Mouse (Mus musculus) lung, postnatal 10 days (tissue): ENCODE data around the gene Zdhhc16.

Experiments used
- DNase-seq: peaks from one replicate; pipeline ENCODE4 v3.0.0; 2021

The Zdhhc16 gene

GRCm38 (mm10) chr19:41933179-41934086, at the start of gene Zdhhc16, which contains the start of gene Exosc1:
Zdhhc16 (plus strand) TSS chr19:41933480.
Exosc1 (minus strand) TSS chr19:41933423.
- peak; percentile 99 for DNase-seq

- no peak for DNase-seq
These were observed 49.4 kb upstream of the Zdhhc16 start for GRCm38 (mm10) chr19:41883882-41884281.

- DNase-seq = no peak
These were observed 45.1 kb upstream of the Zdhhc16 start for GRCm38 (mm10) chr19:41888191-41888590.

GRCm38 (mm10) chr19:41894959-41895358, 38.3 kb upstream of the Zdhhc16 start:
- no peak for DNase-seq

- peak; percentile 92 for DNase-seq
These were observed 37.6 kb upstream of the Zdhhc16 start, which contains the start of gene Rrp12 for GRCm38 (mm10) chr19:41895460-41896318. Rrp12 (minus strand) TSS chr19:41896173.

- DNase-seq = no peak
These were observed 37.0 kb upstream of the Zdhhc16 start for GRCm38 (mm10) chr19:41896319-41896711.

- peak; percentile 57 for DNase-seq
These were observed 34.4 kb upstream of the Zdhhc16 start for GRCm38 (mm10) chr19:41898860-41899259.

- DNase-seq = no peak
These were observed 32.7 kb upstream of the Zdhhc16 start for GRCm38 (mm10) chr19:41900495-41901090.

- DNase-seq = no peak
These were observed 31.6 kb upstream of the Zdhhc16 start for GRCm38 (mm10) chr19:41901696-41902095.

- DNase-seq = no peak
These were observed 30.3 kb upstream of the Zdhhc16 start for GRCm38 (mm10) chr19:41902848-41903593.

- no peak for DNase-seq
These were observed 28.0 kb upstream of the Zdhhc16 start for GRCm38 (mm10) chr19:41905246-41905645.

GRCm38 (mm10) chr19:41906311-41907078, 26.8 kb upstream of the Zdhhc16 start:
- DNase-seq = no peak

- DNase-seq = no peak
These were observed 26.1 kb upstream of the Zdhhc16 start for GRCm38 (mm10) chr19:41907079-41907760.

GRCm38 (mm10) chr19:41908736-41909135, 24.5 kb upstream of the Zdhhc16 start:
- no peak for DNase-seq

- DNase-seq = no peak
These were observed 22.9 kb upstream of the Zdhhc16 start for GRCm38 (mm10) chr19:41910396-41910795.

- peak; percentile 97 for DNase-seq
These were observed 21.9 kb upstream of the Zdhhc16 start, which contains the start of gene Pgam1 for GRCm38 (mm10) chr19:41911178-41912073. Pgam1 (plus strand) TSS chr19:41911923.

GRCm38 (mm10) chr19:41912121-41913080, 20.9 kb upstream of the Zdhhc16 start:
- peak; percentile 34 for DNase-seq
